Mouse (Mus musculus) megakaryocyte, embryonic 14.5 days (primary cell): ENCODE data around the gene Ank. TPM values are rescaled to one million over a fixed set of nuclear protein-coding genes. Genes with fewer than 3 reads are reported as not detected.

Experiments
- H3K27me3 ChIP-seq: replicated peaks from 2 replicates; pipeline ENCODE3; 2012; ENCODE audit warnings: inconsistent platforms
- H3K36me3 ChIP-seq: replicated peaks from 2 replicates; pipeline ENCODE3; 2012; ENCODE audit warnings: low read length, inconsistent platforms, mixed read lengths
- H3K4me1 ChIP-seq: 2 replicates; pipeline ENCODE4 v1.6.1; 2012; ENCODE audit warnings: inconsistent platforms
- H3K4me3 ChIP-seq: replicated peaks from 2 replicates; pipeline ENCODE3; 2012; ENCODE audit warnings: moderate library complexity, mild to moderate bottlenecking, inconsistent platforms
- H3K9me3 ChIP-seq: 2 replicates; pipeline ENCODE4 v1.6.1; 2012; ENCODE audit warnings: inconsistent platforms
- FLI1 ChIP-seq: IDR thresholded peaks from 2 replicates; pipeline ENCODE4 v1.6.1; 2012; ENCODE audit warnings: low read length, inconsistent platforms, mixed read lengths
- GATA1 ChIP-seq: IDR thresholded peaks from 3 replicates; pipeline ENCODE4 v1.6.1; 2012; ENCODE audit warnings: mixed read lengths, low read length, inconsistent platforms, borderline replicate concordance
- polyA plus RNA-seq: library from polyadenylated mRNA; stranded (reverse); fragments of >175 nt; gene quantifications from 2 replicates; pipeline ENCODE4 v1.2.3, GENCODE M21; 2012; ENCODE audit warnings: low replicate concordance; ENCODE audit not compliant: insufficient read depth

Ank gene
- 4.7 and 5.0 TPM in 2 replicates for polyA plus RNA-seq

DNA sequence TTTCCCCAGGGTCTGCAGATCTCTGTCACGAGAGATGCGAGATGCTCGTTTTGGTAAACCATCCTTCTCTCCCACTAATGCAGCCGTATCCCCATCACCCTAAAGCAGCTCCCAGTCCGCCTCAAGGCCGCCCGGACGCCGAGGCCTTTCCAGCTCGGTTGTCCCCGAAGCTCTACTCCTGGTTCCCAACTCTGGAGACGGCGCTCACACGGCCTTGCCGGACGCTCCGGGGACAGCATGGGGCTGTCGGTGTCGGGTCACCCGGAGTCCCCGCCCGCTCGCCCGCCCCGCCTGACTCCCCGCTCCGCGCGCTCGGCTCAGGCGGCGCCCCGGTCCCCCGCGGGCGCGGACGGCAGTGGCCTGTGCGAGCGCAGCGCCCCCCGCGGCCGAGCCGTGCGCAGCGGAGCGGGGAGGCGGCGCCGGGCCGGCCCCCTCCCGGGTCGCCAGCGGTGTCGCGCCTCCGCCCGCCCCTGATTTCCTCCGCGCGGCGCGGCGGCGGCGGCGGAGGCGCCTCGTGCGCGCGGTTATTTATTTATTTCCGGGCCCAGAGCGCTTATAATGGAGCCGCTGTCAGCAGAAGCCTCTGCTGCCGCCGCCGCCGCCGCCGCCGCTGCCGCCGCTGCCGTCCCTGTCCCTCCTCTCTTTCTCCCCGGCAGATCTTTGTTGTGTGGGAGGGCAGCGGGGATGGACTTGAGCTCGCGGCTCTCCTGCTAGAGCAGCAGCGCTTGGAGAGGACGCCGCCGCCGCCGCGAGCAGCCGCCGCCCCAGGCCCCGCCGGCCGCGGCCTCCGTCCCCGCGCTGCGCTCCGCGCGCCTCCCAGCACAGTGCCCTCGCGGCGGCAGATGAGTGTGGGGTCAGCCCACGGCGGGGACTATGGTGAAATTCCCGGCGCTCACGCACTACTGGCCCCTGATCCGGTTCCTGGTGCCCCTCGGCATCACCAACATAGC lies at the start of gene Ank:
Gene Ank, plus strand, starts transcription at position 547 of the 950 bp plus-strand sequence.
- Histone ChIP-seq H3K27me3 (peaks cover 20% of the 10 kb centered on the region), H3K9me3 (peaks cover 3% of the 10 kb centered on the region; the same call in 1 of the 2 replicates), H3K4me3 (peak within 1 kb of the TSS; percentile 95), H3K36me3 (peaks cover 6% of the 10 kb centered on the region), H3K4me1 (peaks cover 34% of the 10 kb centered on the region)
- no peak for TF ChIP-seq GATA1
- TF ChIP-seq FLI1 = no peak

DNA sequence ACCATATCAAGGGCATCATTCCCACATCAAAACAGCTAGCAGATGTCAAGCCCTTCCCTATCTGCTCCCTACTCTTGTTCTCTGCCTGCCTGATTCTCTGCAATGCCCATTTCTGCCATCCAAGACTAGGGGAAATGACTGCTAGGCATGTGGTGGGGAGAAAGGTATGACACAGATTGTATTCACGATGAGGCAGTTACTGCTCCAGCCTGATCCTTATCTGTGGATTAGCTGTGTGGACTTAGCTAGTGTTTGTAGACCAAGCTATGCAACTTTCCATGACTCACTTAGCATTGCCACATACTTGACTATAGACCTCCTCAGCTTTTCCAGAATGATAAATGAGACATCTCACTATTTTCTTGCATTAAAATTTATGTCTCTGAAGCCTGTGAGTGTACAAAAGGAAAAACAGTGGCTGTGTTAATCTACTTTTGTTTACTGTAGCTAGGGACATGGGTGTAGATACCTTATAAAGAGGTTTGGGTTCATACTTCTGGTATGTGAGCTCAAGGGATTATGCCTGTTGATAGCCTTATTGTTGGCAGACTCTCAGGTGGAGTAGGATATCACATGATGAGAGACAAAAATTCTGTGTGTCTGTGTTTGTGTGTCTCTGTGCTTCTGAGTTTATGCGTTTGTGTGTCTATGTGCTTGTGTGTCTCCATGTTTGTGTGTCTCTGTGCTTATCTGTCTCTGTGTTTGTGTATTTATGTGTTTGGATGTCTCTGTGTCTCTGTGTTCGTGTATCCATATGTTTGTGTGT lies 47.7 kb upstream of the Ank start:
- Histone ChIP-seq H3K9me3 (no peaks in the 10 kb centered on the region), H3K4me1 (no peaks in the 10 kb centered on the region), H3K36me3 (no peaks in the 10 kb centered on the region), H3K27me3 (peaks cover 3% of the 10 kb centered on the region), H3K4me3 (no peak overlapping the region)
- TF ChIP-seq FLI1 = no peak
- no peak for TF ChIP-seq GATA1

DNA sequence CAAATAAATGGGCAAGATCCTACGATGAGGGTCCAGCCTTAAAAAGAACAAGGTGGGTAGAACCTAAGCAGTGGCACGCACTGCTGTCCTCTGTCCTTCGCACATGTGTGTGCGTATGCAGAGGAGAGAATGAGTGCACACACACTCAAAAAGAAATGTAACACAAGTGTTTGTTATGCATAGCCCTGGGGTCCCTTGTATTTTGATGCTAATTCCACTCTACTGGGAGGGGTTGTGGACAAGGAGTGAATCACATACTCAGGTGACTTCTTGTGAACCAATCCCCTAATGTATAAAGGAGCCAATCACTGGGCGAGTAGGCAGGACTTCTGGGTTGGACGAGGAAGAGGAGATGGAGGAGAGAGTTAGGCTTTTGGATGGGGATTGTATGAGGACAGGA lies 44.9 kb upstream of the Ank start:
- Histone ChIP-seq H3K4me1 (no peaks in the 10 kb centered on the region), H3K36me3 (no peaks in the 10 kb centered on the region), H3K4me3 (no peak overlapping the region), H3K9me3 (peaks cover 3% of the 10 kb centered on the region; the same call in 1 of the 2 replicates), H3K27me3 (peaks cover 4% of the 10 kb centered on the region)
- TF ChIP-seq GATA1 (no peak), FLI1 (no peak)

DNA sequence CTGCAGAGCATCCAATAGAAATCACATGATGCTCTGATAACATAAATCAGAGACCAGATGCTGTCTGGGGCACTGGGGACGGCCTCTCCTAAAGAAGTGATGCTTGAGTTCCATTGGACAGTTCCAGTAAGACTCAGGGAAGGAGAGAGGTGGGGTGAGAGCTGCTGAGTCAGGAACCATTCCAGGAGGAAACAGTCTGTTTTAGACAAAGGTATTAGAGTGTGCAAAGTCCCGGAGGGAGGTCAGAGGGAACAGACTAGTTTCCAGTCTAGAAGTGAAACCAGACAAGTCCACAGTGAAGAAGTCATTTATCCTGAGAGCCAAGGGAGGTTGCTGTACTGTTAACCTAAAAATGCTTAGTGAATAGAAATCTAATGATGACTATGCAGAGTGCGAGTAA lies 38.9 kb upstream of the Ank start:
- no peak overlapping the region for H3K4me3 ChIP-seq
- no peaks in the 10 kb centered on the region for H3K36me3 ChIP-seq
- H3K27me3 ChIP-seq = peaks cover 1% of the 10 kb centered on the region
- TF ChIP-seq FLI1 (no peak), GATA1 (no peak)
- H3K9me3 ChIP-seq = peaks cover 6% of the 10 kb centered on the region
- peaks cover 8% of the 10 kb centered on the region; the same call in 1 of the 2 replicates for H3K4me1 ChIP-seq

DNA sequence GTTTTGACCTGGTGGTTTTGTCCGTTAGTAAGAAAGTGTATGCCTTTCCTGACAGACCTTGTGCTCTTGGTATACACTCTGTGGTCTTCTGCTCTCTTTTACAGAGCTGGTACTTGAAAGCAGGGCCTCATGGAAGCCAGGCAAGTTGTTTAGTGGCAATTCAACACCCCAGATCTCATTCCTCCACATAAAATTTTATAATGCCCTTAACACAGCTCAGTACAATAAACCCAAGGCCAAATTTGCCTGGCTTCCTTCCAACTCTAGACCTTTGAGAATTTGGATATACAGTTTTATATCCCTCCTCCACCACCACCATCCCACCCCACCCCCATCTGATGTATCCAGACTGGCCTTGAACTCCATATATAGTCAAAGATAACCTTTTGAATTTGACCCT lies 36.2 kb upstream of the Ank start:
- TF ChIP-seq FLI1 = no peak
- TF ChIP-seq GATA1 = no peak
- Histone ChIP-seq H3K36me3 (no peaks in the 10 kb centered on the region), H3K27me3 (peaks cover 2% of the 10 kb centered on the region), H3K4me3 (no peak overlapping the region), H3K9me3 (peaks cover 6% of the 10 kb centered on the region), H3K4me1 (peaks cover 8% of the 10 kb centered on the region; the same call in 1 of the 2 replicates)

DNA sequence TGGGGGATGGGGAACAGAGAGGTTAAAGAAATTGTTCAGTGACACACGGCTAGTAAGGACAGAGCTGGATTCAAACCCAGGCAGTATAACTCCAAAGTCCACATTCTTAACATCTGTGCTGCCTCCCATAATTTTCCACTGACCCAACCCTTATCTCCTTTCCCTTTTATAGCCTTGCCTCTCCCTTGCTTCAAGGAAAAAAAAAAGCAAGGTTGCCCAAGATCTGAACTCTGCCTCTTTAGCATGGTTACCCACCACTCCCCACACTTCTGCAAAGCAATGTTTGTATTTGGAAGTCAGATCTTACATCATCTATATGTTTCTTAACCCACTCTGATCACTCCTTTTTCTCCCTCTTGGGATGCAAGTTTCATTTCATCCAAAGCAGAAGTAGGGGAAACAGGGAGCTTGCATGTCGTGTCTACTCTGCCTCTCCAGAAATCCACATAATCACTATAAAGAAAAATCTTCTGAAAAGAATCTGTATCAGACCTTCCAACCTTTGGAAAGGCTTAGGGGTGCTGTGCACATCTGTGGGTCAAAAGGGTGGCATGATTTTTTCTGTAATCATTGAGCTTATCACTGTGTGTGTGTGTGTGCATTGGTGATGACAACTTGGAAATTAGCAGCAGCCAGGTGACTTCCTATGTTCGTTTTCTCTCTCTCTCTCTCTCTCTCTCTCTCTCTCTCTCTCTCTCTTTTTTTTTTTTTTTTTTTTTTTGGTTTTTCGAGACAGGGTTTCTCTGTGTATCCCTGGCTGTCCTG lies 33.4 kb upstream of the Ank start:
- H3K4me3 ChIP-seq = no peak overlapping the region
- no peaks in the 10 kb centered on the region for H3K36me3 ChIP-seq
- H3K27me3 ChIP-seq = peaks cover 2% of the 10 kb centered on the region
- TF ChIP-seq FLI1 (no peak), GATA1 (no peak)
- peaks cover 8% of the 10 kb centered on the region; the same call in 1 of the 2 replicates for H3K4me1 ChIP-seq
- no peaks in the 10 kb centered on the region; the same call in 1 of the 2 replicates for H3K9me3 ChIP-seq

DNA sequence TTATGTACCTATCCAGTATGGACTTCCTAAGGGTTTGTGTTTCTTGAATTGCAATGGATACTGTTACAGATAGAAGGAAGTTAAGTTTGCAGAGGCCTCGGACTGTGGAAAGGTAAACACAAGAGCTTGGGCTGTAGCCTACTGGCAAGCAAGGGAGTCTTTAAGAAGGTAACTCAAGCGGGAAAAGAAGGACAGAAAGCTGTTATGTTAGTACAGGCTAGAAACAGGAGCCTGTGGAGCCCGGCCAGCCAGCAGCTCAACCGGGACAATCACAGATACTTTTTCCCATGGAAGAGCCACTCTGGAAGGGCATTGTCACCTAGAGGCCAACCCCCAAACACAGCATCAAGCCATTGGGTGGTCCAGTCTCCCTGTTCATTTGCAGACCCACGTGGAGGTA lies 31.1 kb upstream of the Ank start:
- no peaks in the 10 kb centered on the region; the same call in 1 of the 2 replicates for H3K9me3 ChIP-seq
- H3K4me3 ChIP-seq = no peak overlapping the region
- no peaks in the 10 kb centered on the region for H3K36me3 ChIP-seq
- peaks cover 2% of the 10 kb centered on the region for H3K27me3 ChIP-seq
- no peaks in the 10 kb centered on the region for H3K4me1 ChIP-seq
- TF ChIP-seq GATA1 = no peak
- no peak for TF ChIP-seq FLI1

DNA sequence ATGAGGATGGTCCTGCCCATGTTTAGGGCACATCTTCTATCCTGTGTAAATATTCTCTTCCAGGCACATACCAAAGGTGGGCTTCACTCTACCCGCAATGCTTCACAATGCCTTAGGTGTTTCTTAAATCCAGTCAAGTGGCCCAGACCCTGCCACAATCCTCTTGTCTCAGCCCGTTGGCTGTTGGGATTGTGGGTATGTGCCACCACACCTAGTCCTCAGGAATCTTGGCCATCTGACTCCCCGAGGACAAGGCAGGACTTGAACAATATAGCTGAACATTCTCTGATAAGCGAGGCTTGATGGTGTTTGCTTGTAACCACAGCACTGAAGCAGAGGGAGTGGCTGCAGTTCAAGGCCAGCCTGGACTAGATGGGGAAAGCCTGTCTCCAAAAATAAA lies 30.3 kb upstream of the Ank start:
- TF ChIP-seq FLI1 (no peak), GATA1 (no peak)

DNA sequence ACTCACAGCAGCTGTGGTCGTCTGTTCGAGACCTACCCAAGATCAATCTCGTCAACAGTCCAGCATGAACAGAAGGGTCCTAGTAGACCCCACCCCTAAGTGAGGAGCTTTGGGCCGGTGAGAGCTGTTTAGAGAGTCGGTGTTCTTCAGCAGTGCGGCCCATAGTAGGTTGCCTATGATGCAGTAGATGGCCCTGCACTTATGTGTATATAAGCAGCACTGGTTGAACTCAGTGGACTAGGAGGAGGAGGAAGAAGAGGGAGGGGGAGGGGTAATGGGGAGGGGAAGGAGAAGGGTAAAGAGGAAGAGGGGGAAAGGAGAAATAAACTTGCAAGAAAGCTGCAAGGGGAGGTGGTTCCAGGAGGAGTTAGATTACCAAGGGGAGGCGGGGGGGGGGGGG lies 25.4 kb upstream of the Ank start:
- H3K9me3 ChIP-seq = no peaks in the 10 kb centered on the region; the same call in 1 of the 2 replicates
- no peaks in the 10 kb centered on the region for H3K4me1 ChIP-seq
- TF ChIP-seq FLI1 = no peak
- TF ChIP-seq GATA1 = no peak
- H3K36me3 ChIP-seq = no peaks in the 10 kb centered on the region
- H3K4me3 ChIP-seq = no peak overlapping the region
- H3K27me3 ChIP-seq = no peaks in the 10 kb centered on the region

More for the DNA sequence above, 30.3 kb upstream of the Ank start:
- Histone ChIP-seq H3K36me3 (no peaks in the 10 kb centered on the region), H3K27me3 (peaks cover 2% of the 10 kb centered on the region), H3K4me3 (no peak overlapping the region), H3K4me1 (no peaks in the 10 kb centered on the region), H3K9me3 (no peaks in the 10 kb centered on the region; the same call in 1 of the 2 replicates)
